Mouse (Mus musculus): ENCODE measurements at regions not wholly inside any gene's neighbourhood (a gene's known extent, or its start where the extent isn't known, plus 50 kb on each side); places are given as distances from the start of the nearest gene placed in this dataset.
A peak's percentile ranks its signal among the peaks of the same experiment; 100 is the strongest.

GRCm38 (mm10) chr13:16564988-16565387 lies 553.3 kb downstream of the Inhba start:
- no peaks in the 10 kb centered on the region for H3K9me3 ChIP-seq (ENCODE audit: control insufficient read depth, low read length)
- no peaks in the 10 kb centered on the region for H3K36me3 ChIP-seq (ENCODE audit: control insufficient read depth, insufficient read depth, low read length)
- no peak overlapping the region for H3K4me3 ChIP-seq (ENCODE audit: low read depth, low read length)
- DNase-seq (ENCODE audit: low spot score) (no peak), ATAC-seq (ENCODE audit: low FRiP score, low TSS enrichment) (no peak)
- no peaks in the 10 kb centered on the region for H3K27me3 ChIP-seq (ENCODE audit: control insufficient read depth, insufficient read depth, low read length)
- no peak overlapping the region for H3K27ac ChIP-seq (replicated peaks)
- no peaks in the 10 kb centered on the region for H3K4me1 ChIP-seq (replicated peaks; ENCODE audit: control insufficient read depth, insufficient read depth)
- WGBS, result 51% methylated on average over 1 of the region's 1 CpGs
- TF ChIP-seq CTCF (IDR thresholded peaks at IDR 0.05; ENCODE audit: low read depth) (no peak), EP300 (optimal IDR thresholded peaks at IDR 0.05) (no peak)
- no peak overlapping the region for H3K9ac ChIP-seq (ENCODE audit: low read length)
- no peak overlapping the region for H3K4me2 ChIP-seq (replicated peaks; ENCODE audit: low read depth)

GRCm38 (mm10) chr13:16574069-16574468 lies 562.4 kb downstream of the Inhba start:
- no peaks in the 10 kb centered on the region for H3K36me3 ChIP-seq (ENCODE audit: control insufficient read depth, insufficient read depth, low read length)
- WGBS, result 43% methylated on average over 4 of the region's 4 CpGs
- TF ChIP-seq CTCF (IDR thresholded peaks at IDR 0.05; ENCODE audit: low read depth) (no peak), EP300 (optimal IDR thresholded peaks at IDR 0.05) (no peak)
- no peaks in the 10 kb centered on the region for H3K27me3 ChIP-seq (ENCODE audit: control insufficient read depth, insufficient read depth, low read length)
- H3K4me2 ChIP-seq (replicated peaks; ENCODE audit: low read depth), result no peak overlapping the region
- no peak overlapping the region for H3K9ac ChIP-seq (ENCODE audit: low read length)
- no peaks in the 10 kb centered on the region for H3K9me3 ChIP-seq (ENCODE audit: control insufficient read depth, low read length)
- no peak for ATAC-seq (ENCODE audit: low FRiP score, low TSS enrichment)
- no peak for DNase-seq (ENCODE audit: low spot score)
- no peaks in the 10 kb centered on the region for H3K4me1 ChIP-seq (replicated peaks; ENCODE audit: control insufficient read depth, insufficient read depth)
- H3K4me3 ChIP-seq (ENCODE audit: low read depth, low read length), result no peak overlapping the region
- H3K27ac ChIP-seq (replicated peaks), result no peak overlapping the region

GRCm38 (mm10) chr13:16586286-16586685 lies 574.6 kb downstream of the Inhba start:
- Histone ChIP-seq H3K4me1 (replicated peaks; ENCODE audit: control insufficient read depth, insufficient read depth) (no peaks in the 10 kb centered on the region), H3K9me3 (ENCODE audit: control insufficient read depth, low read length) (no peaks in the 10 kb centered on the region), H3K4me3 (ENCODE audit: low read depth, low read length) (no peak overlapping the region), H3K27me3 (ENCODE audit: control insufficient read depth, insufficient read depth, low read length) (no peaks in the 10 kb centered on the region), H3K4me2 (replicated peaks; ENCODE audit: low read depth) (no peak overlapping the region), H3K27ac (replicated peaks) (no peak overlapping the region), H3K36me3 (ENCODE audit: control insufficient read depth, insufficient read depth, low read length) (no peaks in the 10 kb centered on the region), H3K9ac (ENCODE audit: low read length) (no peak overlapping the region)
- TF ChIP-seq CTCF (IDR thresholded peaks at IDR 0.05; ENCODE audit: low read depth) (no peak), EP300 (optimal IDR thresholded peaks at IDR 0.05) (no peak)
- ATAC-seq (ENCODE audit: low FRiP score, low TSS enrichment) (no peak), DNase-seq (ENCODE audit: low spot score) (no peak)

DNA sequence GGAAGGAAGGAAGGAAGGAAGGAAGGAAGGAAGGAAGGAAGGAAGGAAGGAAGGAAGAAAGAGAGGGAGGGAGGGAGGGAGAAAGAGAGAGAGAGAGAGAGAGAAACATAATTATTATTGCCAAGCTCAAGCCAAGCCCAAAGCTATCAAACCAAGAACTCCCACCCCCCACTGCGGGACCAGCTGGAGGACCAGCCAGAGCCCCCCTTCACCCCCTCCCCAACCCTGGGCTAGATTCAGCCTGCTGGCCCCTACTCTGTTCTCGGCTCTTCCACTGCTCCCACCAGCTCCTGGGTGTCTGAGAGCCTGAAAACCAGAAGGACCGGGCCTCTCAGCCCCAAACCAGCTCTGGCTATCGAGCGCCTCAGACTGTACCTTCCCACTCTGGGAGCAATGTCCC lies 608.1 kb downstream of the Inhba start:
- 97% methylated on average over 5 of the region's 5 CpGs for WGBS
- H3K27ac ChIP-seq (replicated peaks), result no peak overlapping the region
- no peaks in the 10 kb centered on the region for H3K9me3 ChIP-seq (ENCODE audit: control insufficient read depth, low read length)
- H3K9ac ChIP-seq (ENCODE audit: low read length), result no peak overlapping the region
- H3K36me3 ChIP-seq (ENCODE audit: control insufficient read depth, insufficient read depth, low read length), result no peaks in the 10 kb centered on the region
- no peaks in the 10 kb centered on the region for H3K4me1 ChIP-seq (replicated peaks; ENCODE audit: control insufficient read depth, insufficient read depth)
- ATAC-seq (ENCODE audit: low FRiP score, low TSS enrichment), result no peak
- H3K27me3 ChIP-seq (ENCODE audit: control insufficient read depth, insufficient read depth, low read length), result no peaks in the 10 kb centered on the region
- TF ChIP-seq CTCF (IDR thresholded peaks at IDR 0.05; ENCODE audit: low read depth) (no peak), EP300 (optimal IDR thresholded peaks at IDR 0.05) (no peak)
- DNase-seq (ENCODE audit: low spot score), result no peak
- H3K4me3 ChIP-seq (ENCODE audit: low read depth, low read length), result no peak overlapping the region
- no peak overlapping the region for H3K4me2 ChIP-seq (replicated peaks; ENCODE audit: low read depth)

DNA sequence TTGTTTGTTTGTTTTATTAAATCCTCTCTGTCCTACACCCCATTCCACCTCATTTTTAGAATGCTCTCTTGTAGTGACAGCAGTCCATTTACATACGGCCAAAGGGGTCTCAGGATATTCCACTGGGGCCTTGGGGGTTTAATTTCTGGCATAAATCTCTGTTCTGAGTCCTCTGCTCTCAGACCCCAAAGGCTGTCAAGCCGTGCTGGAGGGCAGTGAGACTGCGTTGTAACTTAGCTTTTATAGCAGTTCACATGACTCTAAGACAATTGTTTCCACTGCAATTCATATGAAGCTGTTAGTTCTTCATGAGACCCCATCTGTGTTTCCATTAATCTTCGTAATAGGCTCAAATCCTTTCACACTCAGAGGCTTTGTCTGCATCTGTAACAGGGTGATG lies 614.9 kb downstream of the Inhba start:
- Histone ChIP-seq H3K9me3 (ENCODE audit: control insufficient read depth, low read length) (no peaks in the 10 kb centered on the region), H3K27ac (replicated peaks) (no peak overlapping the region), H3K9ac (ENCODE audit: low read length) (no peak overlapping the region), H3K4me3 (ENCODE audit: low read depth, low read length) (no peak overlapping the region), H3K4me2 (replicated peaks; ENCODE audit: low read depth) (no peak overlapping the region), H3K4me1 (replicated peaks; ENCODE audit: control insufficient read depth, insufficient read depth) (no peaks in the 10 kb centered on the region), H3K36me3 (ENCODE audit: control insufficient read depth, insufficient read depth, low read length) (no peaks in the 10 kb centered on the region), H3K27me3 (ENCODE audit: control insufficient read depth, insufficient read depth, low read length) (no peaks in the 10 kb centered on the region)
- DNase-seq (ENCODE audit: low spot score) (no peak), ATAC-seq (ENCODE audit: low FRiP score, low TSS enrichment) (no peak)
- no peak for TF ChIP-seq EP300 (optimal IDR thresholded peaks at IDR 0.05)
- no peak for TF ChIP-seq CTCF (IDR thresholded peaks at IDR 0.05; ENCODE audit: low read depth)
- 64% methylated on average over 4 of the region's 4 CpGs for whole genome bisulfite sequencing

GRCm38 (mm10) chr13:16633445-16634092 lies 621.9 kb downstream of the Inhba start:
- TF ChIP-seq CTCF (IDR thresholded peaks at IDR 0.05; ENCODE audit: low read depth), result no peak
- TF ChIP-seq EP300 (optimal IDR thresholded peaks at IDR 0.05), result no peak
- Histone ChIP-seq H3K9me3 (ENCODE audit: control insufficient read depth, low read length) (no peaks in the 10 kb centered on the region), H3K4me3 (ENCODE audit: low read depth, low read length) (no peak overlapping the region), H3K4me2 (replicated peaks; ENCODE audit: low read depth) (no peak overlapping the region), H3K9ac (ENCODE audit: low read length) (no peak overlapping the region), H3K27me3 (ENCODE audit: control insufficient read depth, insufficient read depth, low read length) (no peaks in the 10 kb centered on the region), H3K36me3 (ENCODE audit: control insufficient read depth, insufficient read depth, low read length) (no peaks in the 10 kb centered on the region), H3K27ac (replicated peaks) (no peak overlapping the region), H3K4me1 (replicated peaks; ENCODE audit: control insufficient read depth, insufficient read depth) (no peaks in the 10 kb centered on the region)
- ATAC-seq (ENCODE audit: low FRiP score, low TSS enrichment), result peak; percentile 38; the same call in 1 of the 2 replicates
- WGBS, result 23% methylated on average over 5 of the region's 5 CpGs
- DNase-seq (ENCODE audit: low spot score), result peak; percentile 21

All from stomach, postnatal 0 days (tissue).